Mouse (Mus musculus) stomach, embryonic 14.5 days (tissue): ENCODE data around the gene Ccnl2. TPM values are rescaled to one million over a fixed set of nuclear protein-coding genes. Genes with fewer than 3 reads are reported as not detected.

Experiments
- ATAC-seq: fragments of 200-750 bp; cut with Nextera tagmentation; 2 replicates; pipeline ENCODE4 v1.8.0; 2017; ENCODE audit warnings: low read depth, moderate TSS enrichment; ENCODE audit not compliant: insufficient number of reproducible peaks, insufficient read depth, low FRiP score
- H3K27ac ChIP-seq: fragments of 300-500 bp; sonication (generic); 2 replicates; pipeline ENCODE4 v1.5.1; 2014; ENCODE audit warnings: mild to moderate bottlenecking, low read length, moderate library complexity, mixed read lengths
- H3K27me3 ChIP-seq: fragments of 300-500 bp; sonication (generic); 2 replicates; pipeline ENCODE4 v1.6.1; 2014; ENCODE audit warnings: low read length, control low read depth, mixed read lengths; ENCODE audit not compliant: control insufficient read depth, insufficient read depth
- H3K36me3 ChIP-seq: fragments of 300-500 bp; sonication (generic); 2 replicates; pipeline ENCODE4 v1.6.1; 2014; ENCODE audit warnings: mild to moderate bottlenecking, control low read depth, low read length, moderate library complexity, mixed read lengths; ENCODE audit not compliant: control insufficient read depth, insufficient read depth
- H3K4me1 ChIP-seq: fragments of 300-500 bp; sonication (generic); 2 replicates; pipeline ENCODE4 v1.6.1; 2014; ENCODE audit warnings: low read length, control low read depth, mixed read lengths; ENCODE audit not compliant: control insufficient read depth, insufficient read depth
- H3K4me2 ChIP-seq: fragments of 300-500 bp; sonication (generic); replicated peaks from 2 replicates; pipeline ENCODE4 v1.6.1; 2014; ENCODE audit warnings: low read depth, low read length, control low read depth
- H3K4me3 ChIP-seq: fragments of 300-500 bp; sonication (generic); 2 replicates; pipeline ENCODE4 v1.5.1; 2014; ENCODE audit warnings: low read depth, low read length, control low read depth
- H3K9ac ChIP-seq: fragments of 300-500 bp; sonication (generic); replicated peaks from 2 replicates; pipeline ENCODE4 v1.6.1; 2014; ENCODE audit warnings: low read depth, mild to moderate bottlenecking, control low read depth, low read length, moderate library complexity, mixed read lengths
- H3K9me3 ChIP-seq: fragments of 300-500 bp; sonication (generic); 2 replicates; pipeline ENCODE4 v1.6.1; 2016; ENCODE audit warnings: low read depth, low read length, control low read depth; ENCODE audit not compliant: control insufficient read depth
- WGBS: fragments of 180-500 bp; shearing (Covaris S2); extraction: QIAGEN DNeasy Blood & Tissue Kit; methylation state at CpG from one replicate; pipeline ENCODE4 v1.1.7; 2014; 5-methylcytosine and 5-hydroxymethylcytosine counted together
- polyA plus RNA-seq: library from polyadenylated mRNA; unstranded; fragments of >200 nt; fragmentation: Nextera tagmentation; extraction: Ambion mirVana; gene quantifications from 2 replicates; pipeline ENCODE4 v1.2.1, GENCODE M21; 2014

The Ccnl2 gene
- polyA plus RNA-seq, 1 experiment from 2014 or later = 209 TPM

GRCm38 (mm10) chr4:155829866-155830265, 17.6 kb downstream of the Ccnl2 start:
- Histone ChIP-seq H3K9ac (no peak overlapping the region), H3K4me1 (peaks cover 24% of the 10 kb centered on the region), H3K27me3 (no peaks in the 10 kb centered on the region), H3K36me3 (peaks cover 24% of the 10 kb centered on the region), H3K4me2 (no peak overlapping the region), H3K9me3 (no peaks in the 10 kb centered on the region), H3K4me3 (no peak overlapping the region), H3K27ac (no peak overlapping the region)
- no peak for ATAC-seq
- 89% methylated on average over 4 of the region's 4 CpGs for WGBS

- H3K4me2 ChIP-seq = peak overlapping the region; percentile 27
- H3K4me3 ChIP-seq = peak overlapping the region; percentile 77
- 57% methylated on average over 8 of the region's 8 CpGs for WGBS
- no peak overlapping the region for H3K9ac ChIP-seq
- peaks cover 16% of the 10 kb centered on the region for H3K36me3 ChIP-seq
- peaks cover 24% of the 10 kb centered on the region for H3K4me1 ChIP-seq
- H3K27me3 ChIP-seq = no peaks in the 10 kb centered on the region
- ATAC-seq = no peak
- no peaks in the 10 kb centered on the region for H3K9me3 ChIP-seq
- H3K27ac ChIP-seq = peak overlapping the region; percentile 33; the same call in 1 of the 2 replicates
These were observed 18.3 kb downstream of the Ccnl2 start for GRCm38 (mm10) chr4:155830596-155830995.

- peak within 1 kb of the TSS; percentile 87 for H3K27ac ChIP-seq
- H3K27me3 ChIP-seq = no peaks in the 10 kb centered on the region
- H3K4me3 ChIP-seq = peak within 1 kb of the TSS; percentile 77
- H3K36me3 ChIP-seq = peaks cover 15% of the 10 kb centered on the region
- peak within 1 kb of the TSS; percentile 72 for H3K9ac ChIP-seq
- H3K9me3 ChIP-seq = no peaks in the 10 kb centered on the region
- ATAC-seq = peak; percentile 96
- peaks cover 24% of the 10 kb centered on the region for H3K4me1 ChIP-seq
- H3K4me2 ChIP-seq = peak within 1 kb of the TSS; percentile 97
- WGBS = under 1% methylated on average over 49 of the region's 49 CpGs
These were observed 19.0 kb downstream of the Ccnl2 start, which contains the start of gene Aurkaip1 for GRCm38 (mm10) chr4:155831205-155831766. Aurkaip1 (plus strand) TSS chr4:155831272.

DNA sequence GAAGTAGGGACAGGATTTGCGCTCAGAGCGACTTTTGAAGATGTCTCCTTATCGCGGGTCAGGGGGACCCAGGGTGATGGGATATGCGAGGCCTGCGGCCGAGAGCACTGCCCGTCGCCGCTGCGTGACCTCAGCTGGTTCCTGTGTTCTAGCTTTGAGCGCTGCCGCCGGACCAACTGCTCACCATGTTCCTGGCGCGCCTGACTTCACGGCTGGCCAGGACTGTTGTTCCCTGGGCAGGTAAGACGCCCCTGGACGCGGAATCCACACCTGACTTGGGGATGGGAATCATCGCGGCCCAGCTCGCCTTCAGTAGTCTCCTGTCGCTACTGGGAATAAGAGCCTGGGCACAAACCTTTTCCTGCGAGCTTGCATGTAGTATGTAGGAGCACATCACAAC, 19.5 kb downstream of the Ccnl2 start:
- 1% methylated on average over 25 of the region's 25 CpGs for WGBS
- peaks cover 24% of the 10 kb centered on the region for H3K4me1 ChIP-seq
- no peaks in the 10 kb centered on the region for H3K27me3 ChIP-seq
- peak; percentile 1; the same call in 1 of the 2 replicates for ATAC-seq
- peaks cover 14% of the 10 kb centered on the region for H3K36me3 ChIP-seq
- peak overlapping the region; percentile 77 for H3K4me3 ChIP-seq
- peak overlapping the region; percentile 87 for H3K27ac ChIP-seq
- H3K4me2 ChIP-seq = peak overlapping the region; percentile 97
- H3K9me3 ChIP-seq = no peaks in the 10 kb centered on the region
- peak overlapping the region; percentile 72 for H3K9ac ChIP-seq

DNA sequence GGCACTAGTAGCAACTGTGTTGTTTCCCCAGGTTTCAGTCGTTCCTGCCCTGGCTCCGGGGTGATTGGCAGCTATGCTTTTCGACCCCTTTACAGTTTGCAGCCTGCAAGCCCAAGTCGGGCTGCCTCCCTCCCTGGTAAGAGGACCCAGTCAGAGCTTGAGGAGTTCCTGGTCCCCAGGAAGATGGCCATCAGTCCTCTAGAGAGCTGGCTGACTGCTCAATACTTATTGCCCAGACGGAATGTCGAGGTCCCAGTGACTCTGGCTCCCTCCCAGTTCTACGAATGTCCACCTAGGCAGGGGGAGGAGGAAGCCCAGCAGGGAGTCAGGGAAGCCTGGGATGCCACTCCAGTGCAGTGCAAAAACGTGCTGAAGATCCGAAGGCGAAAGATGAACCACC, 20.0 kb downstream of the Ccnl2 start:
- Histone ChIP-seq H3K36me3 (peaks cover 9% of the 10 kb centered on the region), H3K27me3 (no peaks in the 10 kb centered on the region), H3K27ac (peak overlapping the region; percentile 87), H3K4me3 (peak overlapping the region; percentile 77), H3K4me1 (peaks cover 24% of the 10 kb centered on the region), H3K9ac (peak overlapping the region; percentile 72), H3K9me3 (no peaks in the 10 kb centered on the region), H3K4me2 (peak overlapping the region; percentile 97)
- ATAC-seq = no peak
- WGBS = 56% methylated on average over 10 of the region's 10 CpGs

DNA sequence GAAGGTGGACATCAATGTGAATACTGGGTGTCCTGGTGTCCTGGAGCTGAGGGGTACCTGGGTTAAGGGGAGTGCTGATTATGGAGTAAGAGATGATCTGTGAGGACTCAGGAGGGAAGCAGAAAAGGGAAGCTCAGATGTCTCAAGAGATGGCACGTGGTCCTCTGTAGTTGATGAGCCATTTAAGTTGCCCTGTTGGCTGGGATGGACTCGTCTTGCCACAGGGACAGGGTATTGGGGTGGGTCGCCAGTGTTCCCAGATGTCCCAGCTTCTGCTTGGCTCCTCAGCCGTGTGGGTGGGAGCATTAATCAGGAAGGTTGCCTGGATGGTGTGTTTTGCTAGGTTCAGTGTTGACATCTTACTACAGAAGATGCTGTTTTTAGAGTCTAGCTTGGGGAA, 20.9 kb downstream of the Ccnl2 start:
- Histone ChIP-seq H3K4me2 (no peak overlapping the region), H3K27ac (no peak overlapping the region)

DNA sequence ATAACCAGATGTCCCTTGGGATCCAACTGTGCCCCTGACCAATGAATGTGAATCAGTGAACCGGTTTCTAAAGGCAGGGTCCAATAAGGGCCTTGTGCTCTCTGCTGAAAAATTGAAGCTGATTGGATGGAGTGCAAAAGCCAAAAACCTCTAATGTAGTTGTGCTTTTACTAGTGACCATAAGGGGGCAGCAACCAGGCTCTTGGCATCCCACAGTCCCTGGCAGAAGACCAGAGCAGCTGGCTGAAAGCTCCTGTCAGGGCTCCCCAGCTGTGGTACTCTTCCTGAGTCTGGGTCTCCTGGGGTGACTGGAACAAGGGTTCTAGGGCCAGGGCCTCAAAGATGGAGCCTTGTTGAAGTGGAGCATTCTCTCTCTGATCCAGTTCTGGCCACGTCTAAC, 21.5 kb downstream of the Ccnl2 start:
- H3K4me2 ChIP-seq = no peak overlapping the region
- peak overlapping the region; percentile 12 for H3K27ac ChIP-seq
- H3K9ac ChIP-seq = no peak overlapping the region
- H3K4me3 ChIP-seq = no peak overlapping the region
- no peak for ATAC-seq
- 23% methylated on average over 2 of the region's 2 CpGs for WGBS
- peaks cover 31% of the 10 kb centered on the region for H3K4me1 ChIP-seq
- H3K36me3 ChIP-seq = peaks cover 5% of the 10 kb centered on the region
- no peaks in the 10 kb centered on the region for H3K27me3 ChIP-seq
- no peaks in the 10 kb centered on the region for H3K9me3 ChIP-seq

More for the DNA sequence above, 20.9 kb downstream of the Ccnl2 start:
- 85% methylated on average over 4 of the region's 4 CpGs for WGBS
- H3K9ac ChIP-seq = no peak overlapping the region
- ATAC-seq = no peak
- no peaks in the 10 kb centered on the region for H3K27me3 ChIP-seq
- no peak overlapping the region for H3K4me3 ChIP-seq
- peaks cover 29% of the 10 kb centered on the region for H3K4me1 ChIP-seq
- H3K36me3 ChIP-seq = peaks cover 5% of the 10 kb centered on the region
- H3K9me3 ChIP-seq = no peaks in the 10 kb centered on the region

DNA sequence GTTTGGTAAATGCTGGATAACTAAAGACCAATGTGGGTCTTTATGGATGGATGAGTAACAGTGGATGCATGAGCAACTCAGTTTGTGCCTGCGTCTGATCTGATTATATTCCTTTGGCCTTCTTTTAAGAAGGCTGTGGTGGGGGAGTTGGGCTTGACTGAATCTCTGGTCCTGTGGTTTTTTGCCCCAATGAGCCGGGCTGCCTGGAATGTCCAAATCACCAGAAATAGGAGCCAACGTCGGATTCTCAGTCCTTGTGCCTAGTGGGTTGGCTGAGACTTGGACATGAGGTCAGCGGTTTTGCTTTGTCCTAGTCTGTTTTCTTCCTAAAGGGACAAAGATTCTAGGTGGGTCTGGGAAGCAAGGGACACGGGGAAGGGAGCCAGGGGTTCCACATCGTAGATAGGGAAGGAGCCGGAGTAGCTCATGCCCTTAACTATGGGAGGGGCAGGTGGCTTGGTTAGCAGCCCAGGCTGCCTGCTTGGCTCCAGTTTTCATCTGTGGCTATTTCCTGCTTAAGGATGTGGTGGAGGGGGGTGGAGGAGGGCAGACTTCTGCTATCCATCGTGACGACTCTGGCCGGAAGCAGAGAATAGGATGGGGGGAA, 25.2 kb downstream of the Ccnl2 start:
- 68% methylated on average over 11 of the region's 11 CpGs for WGBS
- Histone ChIP-seq H3K4me1 (peaks cover 46% of the 10 kb centered on the region), H3K9me3 (no peaks in the 10 kb centered on the region), H3K27ac (peak overlapping the region; percentile 85), H3K36me3 (peaks cover 7% of the 10 kb centered on the region), H3K9ac (no peak overlapping the region), H3K4me3 (no peak overlapping the region), H3K4me2 (no peak overlapping the region; the same call in 1 of the 2 replicates), H3K27me3 (no peaks in the 10 kb centered on the region)
- no peak for ATAC-seq
